Mouse (Mus musculus): ENCODE results near the gene Dnm3. TPM values are rescaled to one million over a fixed set of nuclear protein-coding genes. Genes with fewer than 3 reads are reported as not detected.

Dnm3 gene
- polyA plus RNA-seq, 1 experiment, result 1.6 TPM

DNA sequence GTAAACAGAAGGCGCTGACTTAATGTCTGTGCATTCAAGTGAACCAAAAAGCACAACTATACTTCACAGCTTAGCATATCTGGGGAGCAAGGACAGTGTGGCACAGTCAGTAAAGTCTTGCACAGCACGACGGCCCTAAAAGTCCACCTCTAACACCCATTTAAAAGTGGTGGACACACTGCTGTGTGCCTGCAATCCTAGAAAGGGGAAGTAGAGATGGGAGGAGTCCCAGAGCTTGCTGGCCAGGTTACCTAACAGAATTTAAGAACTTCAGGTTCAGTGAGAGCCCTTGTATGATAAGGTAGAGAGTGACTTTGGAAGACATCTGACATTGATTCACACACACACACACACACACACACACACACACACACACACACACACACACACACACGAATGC lies 426.1 kb downstream of the Dnm3 start:
- no peak overlapping the region for H3K4me3 ChIP-seq (ENCODE audit: insufficient read depth, poor library complexity, severe bottlenecking)
- no peaks in the 10 kb centered on the region for H3K79me2 ChIP-seq (ENCODE audit: control insufficient read depth, insufficient read depth)
- no peak for TF ChIP-seq MYOD1 (IDR thresholded peaks at IDR 0.05; ENCODE audit: control insufficient read depth, insufficient read length, low read depth)
- no peak for TF ChIP-seq MYOG (IDR thresholded peaks at IDR 0.05; ENCODE audit: control insufficient read depth, extremely low read depth, insufficient read length)
- no peak for TF ChIP-seq CEBPB (IDR thresholded peaks at IDR 0.05; ENCODE audit: low read depth)
- TF ChIP-seq FOSL1 (IDR thresholded peaks at IDR 0.05; ENCODE audit: insufficient read depth, low read length, poor library complexity, severe bottlenecking), result no peak
- TF ChIP-seq CTCF (IDR thresholded peaks at IDR 0.05; ENCODE audit: control insufficient read depth, insufficient read depth, insufficient read length), result no peak
- TF ChIP-seq MAX (IDR thresholded peaks at IDR 0.05), result no peak
- no peak for TF ChIP-seq USF1 (IDR thresholded peaks at IDR 0.05; ENCODE audit: low read depth)
- H3ac ChIP-seq (ENCODE audit: control insufficient read depth, insufficient read length, low read depth), result no peak overlapping the region
- H3K27me3 ChIP-seq (ENCODE audit: control insufficient read depth, insufficient read depth, insufficient read length), result no peaks in the 10 kb centered on the region
- no peaks in the 10 kb centered on the region for H3K79me3 ChIP-seq (ENCODE audit: low read depth)
- no peaks in the 10 kb centered on the region for H3K36me3 ChIP-seq (ENCODE audit: control insufficient read depth, insufficient read depth)

DNA sequence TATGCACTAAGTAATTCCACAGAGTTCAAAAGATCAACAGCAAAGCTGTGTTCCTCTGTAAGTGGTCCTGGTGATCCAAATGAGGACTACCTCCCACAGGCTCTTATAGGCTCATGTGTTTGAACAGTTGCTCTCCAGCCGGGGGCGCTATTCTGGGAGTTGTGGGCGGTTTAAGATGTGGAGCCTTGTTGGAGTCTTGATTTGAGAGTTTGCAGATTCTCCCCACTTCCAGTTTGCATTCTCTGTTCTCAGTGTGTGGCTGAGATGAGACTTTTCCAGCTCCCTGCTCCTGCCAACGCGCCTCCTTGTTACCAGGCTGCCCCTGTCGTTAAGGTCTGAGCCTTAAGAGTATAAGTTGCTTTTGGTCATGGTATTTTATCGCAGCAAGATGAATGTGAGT lies 430.2 kb downstream of the Dnm3 start:
- H3K36me3 ChIP-seq (ENCODE audit: control insufficient read depth, insufficient read depth), result no peaks in the 10 kb centered on the region
- TF ChIP-seq USF1 (IDR thresholded peaks at IDR 0.05; ENCODE audit: low read depth) (no peak), CTCF (IDR thresholded peaks at IDR 0.05; ENCODE audit: control insufficient read depth, insufficient read depth, insufficient read length) (no peak), CEBPB (IDR thresholded peaks at IDR 0.05; ENCODE audit: low read depth) (no peak), MYOD1 (IDR thresholded peaks at IDR 0.05; ENCODE audit: control insufficient read depth, insufficient read length, low read depth) (no peak)
- H3K27me3 ChIP-seq (ENCODE audit: control insufficient read depth, insufficient read depth, insufficient read length), result no peaks in the 10 kb centered on the region
- H3K79me2 ChIP-seq (ENCODE audit: control insufficient read depth, insufficient read depth), result no peaks in the 10 kb centered on the region
- H3ac ChIP-seq (ENCODE audit: control insufficient read depth, insufficient read length, low read depth), result no peak overlapping the region
- H3K79me3 ChIP-seq (ENCODE audit: low read depth), result no peaks in the 10 kb centered on the region
- H3K4me3 ChIP-seq (ENCODE audit: insufficient read depth, poor library complexity, severe bottlenecking), result no peak overlapping the region

DNA sequence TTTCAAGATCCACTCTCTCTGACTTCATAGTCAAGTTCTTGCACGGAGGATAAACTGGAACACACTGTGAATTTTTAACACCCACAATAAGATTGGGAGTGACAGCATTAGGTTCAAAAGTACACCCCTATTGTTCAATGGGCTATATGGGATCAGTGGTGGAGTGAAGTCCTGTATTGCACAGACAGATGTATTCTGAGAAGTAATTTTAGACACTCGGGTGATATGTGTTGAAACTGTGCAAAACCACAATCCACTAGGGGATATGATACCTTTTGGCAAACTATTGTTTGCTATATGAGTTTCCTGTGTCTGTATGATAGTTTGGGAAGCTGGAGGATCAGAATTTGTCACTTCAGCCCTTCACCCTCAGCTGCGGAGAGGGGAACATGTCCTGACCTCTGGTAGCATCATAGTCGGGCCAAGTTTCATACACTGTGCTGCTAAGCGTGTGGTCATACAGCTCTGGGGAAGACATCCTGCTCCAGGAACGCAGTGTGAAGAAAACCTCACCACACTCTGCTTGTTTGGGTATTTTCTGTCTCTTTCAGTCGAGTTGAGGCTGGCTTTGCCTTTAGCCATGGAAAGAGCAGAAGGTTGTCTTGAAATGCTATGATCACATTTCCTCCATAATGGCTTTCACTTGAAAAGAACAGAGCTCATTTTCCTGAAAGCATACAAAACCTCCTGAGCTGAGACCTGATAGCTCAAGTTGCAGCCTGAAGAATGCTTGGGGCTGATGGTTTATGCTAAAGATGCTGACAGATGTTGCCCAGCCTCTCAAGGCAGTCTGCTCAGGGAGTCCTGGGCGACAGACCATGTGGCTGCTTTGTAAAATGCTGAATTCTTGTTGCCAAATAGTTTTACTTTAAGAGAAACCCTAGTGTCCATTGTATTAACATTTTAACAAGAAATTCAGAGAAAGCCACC lies 433.8 kb downstream of the Dnm3 start:
- H3K36me3 ChIP-seq (ENCODE audit: control insufficient read depth, insufficient read depth), result no peaks in the 10 kb centered on the region
- no peak overlapping the region for H3ac ChIP-seq (ENCODE audit: control insufficient read depth, insufficient read length, low read depth)
- H3K4me3 ChIP-seq (ENCODE audit: insufficient read depth, poor library complexity, severe bottlenecking), result no peak overlapping the region
- TF ChIP-seq CEBPB (IDR thresholded peaks at IDR 0.05; ENCODE audit: low read depth), result peak; percentile 15
- TF ChIP-seq FOSL1 (IDR thresholded peaks at IDR 0.05; ENCODE audit: insufficient read depth, low read length, poor library complexity, severe bottlenecking), result no peak
- no peaks in the 10 kb centered on the region for H3K79me3 ChIP-seq (ENCODE audit: low read depth)
- H3K27me3 ChIP-seq (ENCODE audit: control insufficient read depth, insufficient read depth, insufficient read length), result no peaks in the 10 kb centered on the region
- no peaks in the 10 kb centered on the region for H3K79me2 ChIP-seq (ENCODE audit: control insufficient read depth, insufficient read depth)

DNA sequence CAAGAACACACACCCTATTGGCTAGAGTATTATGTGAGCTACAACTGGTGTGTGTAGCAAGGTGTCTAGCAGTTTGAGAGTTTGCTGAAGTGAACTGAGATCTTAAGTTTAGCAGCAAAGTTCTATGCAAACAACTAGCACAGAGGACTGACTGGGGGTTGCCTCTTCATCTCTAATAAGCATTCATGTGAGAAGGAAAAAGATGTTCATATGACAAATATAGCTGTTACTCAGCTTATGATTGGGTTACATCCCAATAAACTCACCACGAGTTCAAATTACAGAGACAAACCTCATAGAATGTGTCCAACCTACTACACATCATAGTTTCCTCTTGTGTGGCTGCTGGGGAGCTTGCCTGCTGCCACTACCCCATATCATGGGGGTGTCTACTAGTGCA lies 434.6 kb downstream of the Dnm3 start:
- H3K79me2 ChIP-seq (ENCODE audit: control insufficient read depth, insufficient read depth), result no peaks in the 10 kb centered on the region
- no peak overlapping the region for H3ac ChIP-seq (ENCODE audit: control insufficient read depth, insufficient read length, low read depth)
- no peaks in the 10 kb centered on the region for H3K36me3 ChIP-seq (ENCODE audit: control insufficient read depth, insufficient read depth)
- H3K27me3 ChIP-seq (ENCODE audit: control insufficient read depth, insufficient read depth, insufficient read length), result no peaks in the 10 kb centered on the region
- TF ChIP-seq MYOG (IDR thresholded peaks at IDR 0.05; ENCODE audit: control insufficient read depth, extremely low read depth, insufficient read length) (no peak), MAX (IDR thresholded peaks at IDR 0.05) (no peak), FOSL1 (IDR thresholded peaks at IDR 0.05; ENCODE audit: insufficient read depth, low read length, poor library complexity, severe bottlenecking) (no peak), USF1 (IDR thresholded peaks at IDR 0.05; ENCODE audit: low read depth) (no peak), MYOD1 (IDR thresholded peaks at IDR 0.05; ENCODE audit: control insufficient read depth, insufficient read length, low read depth) (no peak), CTCF (IDR thresholded peaks at IDR 0.05; ENCODE audit: control insufficient read depth, insufficient read depth, insufficient read length) (no peak), CEBPB (IDR thresholded peaks at IDR 0.05; ENCODE audit: low read depth) (no peak)
- no peaks in the 10 kb centered on the region for H3K79me3 ChIP-seq (ENCODE audit: low read depth)
- no peak overlapping the region for H3K4me3 ChIP-seq (ENCODE audit: insufficient read depth, poor library complexity, severe bottlenecking)

DNA sequence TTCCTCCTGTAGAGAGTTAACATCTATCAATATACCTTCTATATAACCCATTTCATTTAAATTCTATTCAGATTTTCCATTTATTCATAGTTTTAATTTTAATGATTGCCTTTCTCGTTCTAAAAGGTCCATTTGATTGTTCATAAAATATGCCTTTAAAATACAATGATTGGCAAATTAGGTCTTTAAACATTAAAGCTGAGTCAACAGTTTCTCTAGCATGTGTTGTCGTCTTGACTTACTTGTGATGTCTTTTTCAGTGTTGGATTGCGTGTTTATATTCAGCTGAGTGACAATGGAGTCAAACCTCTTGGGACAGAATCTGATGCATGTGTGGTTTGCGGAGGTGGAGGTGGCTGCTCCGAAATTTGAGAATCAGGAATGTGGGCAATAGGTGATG lies 435.4 kb downstream of the Dnm3 start:
- H3K27me3 ChIP-seq (ENCODE audit: control insufficient read depth, insufficient read depth, insufficient read length), result no peaks in the 10 kb centered on the region
- TF ChIP-seq CEBPB (IDR thresholded peaks at IDR 0.05; ENCODE audit: low read depth), result peak; percentile 24
- TF ChIP-seq USF1 (IDR thresholded peaks at IDR 0.05; ENCODE audit: low read depth), result no peak
- no peaks in the 10 kb centered on the region for H3K79me3 ChIP-seq (ENCODE audit: low read depth)
- H3K36me3 ChIP-seq (ENCODE audit: control insufficient read depth, insufficient read depth), result no peaks in the 10 kb centered on the region
- H3K4me3 ChIP-seq (ENCODE audit: insufficient read depth, poor library complexity, severe bottlenecking), result no peak overlapping the region
- H3K79me2 ChIP-seq (ENCODE audit: control insufficient read depth, insufficient read depth), result no peaks in the 10 kb centered on the region
- H3ac ChIP-seq (ENCODE audit: control insufficient read depth, insufficient read length, low read depth), result no peak overlapping the region

DNA sequence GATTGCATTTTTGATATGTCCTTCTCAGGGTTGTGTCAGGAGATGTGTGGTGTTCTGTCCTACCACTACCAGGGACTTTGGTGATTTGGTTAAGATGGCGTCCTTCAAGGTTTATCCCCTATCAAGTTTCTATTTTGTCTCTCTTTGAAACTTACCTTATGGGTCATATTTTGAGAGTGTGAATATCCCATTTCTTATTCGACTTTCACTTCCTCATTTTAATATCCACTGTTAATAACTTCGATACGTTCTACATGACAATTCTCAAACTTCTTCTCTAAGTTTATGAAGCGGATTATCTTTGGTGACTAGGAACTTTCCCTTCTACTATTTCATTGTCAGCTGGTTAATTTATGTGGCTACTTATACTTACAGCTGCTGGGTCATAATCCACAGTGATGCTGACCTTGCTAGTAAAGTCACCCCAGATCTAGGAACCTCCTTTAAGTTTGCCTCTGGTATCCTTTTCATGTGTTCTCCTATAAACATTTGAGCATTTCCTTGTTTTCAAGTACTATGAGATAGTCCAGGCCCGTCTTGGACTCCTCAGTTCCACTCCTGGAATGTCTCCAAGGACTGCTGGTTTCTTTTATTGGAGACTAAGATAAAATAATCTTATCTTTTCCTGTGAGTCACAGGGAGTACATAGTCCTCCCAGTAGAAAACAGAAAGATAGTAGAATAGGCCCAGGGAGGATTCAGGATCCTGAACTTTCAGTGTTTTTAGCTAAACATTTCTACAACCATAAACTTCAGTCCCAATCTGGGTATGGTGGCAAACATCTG lies 437.2 kb downstream of the Dnm3 start:
- Histone ChIP-seq H3K79me2 (ENCODE audit: control insufficient read depth, insufficient read depth) (no peaks in the 10 kb centered on the region), H3ac (ENCODE audit: control insufficient read depth, insufficient read length, low read depth) (no peak overlapping the region), H3K79me3 (ENCODE audit: low read depth) (no peaks in the 10 kb centered on the region), H3K36me3 (ENCODE audit: control insufficient read depth, insufficient read depth) (no peaks in the 10 kb centered on the region), H3K27me3 (ENCODE audit: control insufficient read depth, insufficient read depth, insufficient read length) (no peaks in the 10 kb centered on the region), H3K4me3 (ENCODE audit: insufficient read depth, poor library complexity, severe bottlenecking) (no peak overlapping the region)
- TF ChIP-seq MYOD1 (IDR thresholded peaks at IDR 0.05; ENCODE audit: control insufficient read depth, insufficient read length, low read depth) (peak; percentile 68), CEBPB (IDR thresholded peaks at IDR 0.05; ENCODE audit: low read depth) (no peak)

Measured in C2C12 (cell line).